Mouse (Mus musculus) 3T3-L1 (cell line): ENCODE data around the gene Ptgds.

Experiments used
- DNase-seq: peaks from one replicate; pipeline ENCODE4 v3.0.0-alpha.2; 2015; ENCODE audit warnings: low read depth, low spot score

The Ptgds gene

DNA sequence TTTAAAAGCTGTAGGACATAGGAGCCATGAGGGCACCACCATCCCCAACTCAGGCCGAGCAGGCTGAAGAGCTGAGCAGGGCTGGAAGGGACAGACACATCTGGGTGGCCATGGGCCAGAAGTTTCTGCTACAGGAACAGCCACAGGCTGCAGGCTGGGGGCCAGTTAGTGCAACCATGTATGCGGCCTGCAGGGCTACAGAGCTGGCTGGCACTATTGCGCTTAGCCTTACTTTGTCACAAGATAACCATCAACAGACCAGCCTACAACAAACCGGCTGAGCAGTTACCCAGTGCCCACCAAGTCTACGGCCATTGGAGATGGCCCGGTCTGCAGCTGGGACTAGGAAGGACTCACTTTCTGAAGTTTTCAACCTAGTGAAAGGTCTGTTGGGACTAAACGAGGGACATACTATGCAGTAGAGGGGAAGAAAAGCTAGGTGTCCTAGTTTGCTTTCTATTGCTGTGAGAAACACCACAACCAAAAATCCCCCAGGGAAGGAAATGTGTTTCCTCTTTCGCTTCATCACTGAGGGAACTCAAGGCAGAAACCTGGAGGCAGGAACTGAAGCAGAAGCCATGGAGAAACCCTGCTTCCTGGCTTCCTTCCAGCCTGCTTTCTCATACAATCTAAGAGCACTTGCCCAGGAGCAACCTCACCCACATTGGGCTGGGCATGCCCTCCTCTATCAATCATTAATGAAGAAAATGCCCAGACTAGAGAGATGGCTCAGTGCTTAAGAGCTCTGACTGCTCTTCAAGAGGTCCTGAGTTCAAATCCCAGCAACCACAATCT, 18.8 kb downstream of the Ptgds start:
- no peak for DNase-seq

GRCm38 (mm10) chr2:25442682-25443081, 27.2 kb downstream of the Ptgds start:
- no peak for DNase-seq

- no peak for DNase-seq
These were observed 28.8 kb downstream of the Ptgds start for GRCm38 (mm10) chr2:25441067-25441466.

GRCm38 (mm10) chr2:25436286-25436820, 33.5 kb downstream of the Ptgds start:
- no peak for DNase-seq

- no peak for DNase-seq
These were observed 35.6 kb downstream of the Ptgds start for GRCm38 (mm10) chr2:25434292-25434691.

- no peak for DNase-seq
These were observed 36.7 kb downstream of the Ptgds start for GRCm38 (mm10) chr2:25433101-25433500.

DNA sequence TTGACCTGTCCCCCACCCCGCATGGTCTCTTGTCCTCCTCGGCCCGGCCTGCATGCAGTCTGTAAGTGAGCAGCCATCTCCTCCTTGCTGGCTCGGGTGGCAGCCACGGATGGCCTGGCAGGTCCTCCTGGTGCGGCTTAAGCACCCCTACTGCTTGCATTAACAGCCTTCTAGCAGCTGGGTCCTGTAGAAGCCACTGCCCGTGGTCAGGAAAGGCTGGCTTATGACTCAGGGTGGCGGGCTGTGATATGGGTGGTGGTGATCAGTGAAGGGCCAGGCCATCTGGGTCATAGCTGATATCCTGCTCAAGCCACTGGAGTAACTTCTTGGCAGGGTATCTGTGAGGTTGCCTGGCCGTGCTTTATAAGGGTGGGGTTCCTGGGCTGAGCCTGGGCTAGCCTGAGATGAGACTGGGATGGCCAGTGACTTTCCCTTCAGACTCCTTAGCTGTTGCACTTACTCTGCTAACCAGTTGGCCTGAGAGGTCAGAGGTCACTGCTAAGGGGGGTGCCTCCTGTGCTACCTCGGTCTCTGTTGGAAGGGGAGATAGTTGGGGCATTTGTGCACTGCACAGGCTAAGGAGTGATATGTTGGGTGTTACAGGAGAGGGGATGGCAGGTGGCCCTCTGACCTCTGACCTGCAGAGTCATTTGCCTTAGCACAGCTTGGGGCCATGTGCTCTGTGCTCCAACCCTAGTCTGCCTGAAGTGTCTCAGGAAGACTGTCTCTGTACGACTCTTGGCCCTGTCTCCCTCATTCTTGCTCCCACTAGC, 37.3 kb downstream of the Ptgds start:
- no peak for DNase-seq

- no peak for DNase-seq
These were observed 38.5 kb downstream of the Ptgds start for GRCm38 (mm10) chr2:25431308-25431855.

GRCm38 (mm10) chr2:25430395-25431233, 39.2 kb downstream of the Ptgds start:
- no peak for DNase-seq

DNA sequence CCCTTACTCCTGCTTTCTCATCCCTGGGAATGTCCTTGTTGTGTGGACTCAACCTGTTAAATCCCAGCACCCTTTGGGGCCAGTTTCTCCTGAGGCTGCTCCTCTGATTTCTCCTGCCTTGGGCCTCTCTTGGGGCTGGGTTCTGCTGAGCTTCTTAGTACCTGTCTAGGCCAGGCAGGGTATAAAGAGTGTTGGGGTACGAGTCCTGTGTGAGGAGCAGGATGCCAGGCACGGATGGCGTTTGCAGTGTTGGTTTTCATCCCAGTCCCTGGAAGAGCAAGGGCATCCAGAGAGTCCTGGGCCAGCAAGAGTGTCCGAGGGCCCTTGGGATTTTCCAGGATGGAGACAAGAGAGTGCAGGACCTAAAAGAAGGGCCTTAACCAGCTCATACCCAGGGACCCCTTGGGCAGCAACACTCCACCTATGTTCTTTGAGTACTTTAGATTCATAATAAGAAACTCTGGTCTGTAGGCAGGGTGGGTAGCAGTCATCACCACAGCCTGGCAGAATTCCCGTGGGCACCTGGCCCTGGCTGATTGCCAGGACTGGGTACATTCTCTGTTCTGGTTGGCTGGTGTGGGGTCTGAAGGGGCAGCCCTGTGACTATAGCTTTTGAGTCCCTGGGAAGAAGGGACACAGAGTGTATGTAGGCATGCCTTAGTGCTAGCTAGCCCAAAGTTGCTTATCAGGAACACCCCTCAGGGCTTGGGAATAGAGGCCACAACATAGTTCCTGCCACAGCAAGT, 40.2 kb downstream of the Ptgds start:
- no peak for DNase-seq

DNA sequence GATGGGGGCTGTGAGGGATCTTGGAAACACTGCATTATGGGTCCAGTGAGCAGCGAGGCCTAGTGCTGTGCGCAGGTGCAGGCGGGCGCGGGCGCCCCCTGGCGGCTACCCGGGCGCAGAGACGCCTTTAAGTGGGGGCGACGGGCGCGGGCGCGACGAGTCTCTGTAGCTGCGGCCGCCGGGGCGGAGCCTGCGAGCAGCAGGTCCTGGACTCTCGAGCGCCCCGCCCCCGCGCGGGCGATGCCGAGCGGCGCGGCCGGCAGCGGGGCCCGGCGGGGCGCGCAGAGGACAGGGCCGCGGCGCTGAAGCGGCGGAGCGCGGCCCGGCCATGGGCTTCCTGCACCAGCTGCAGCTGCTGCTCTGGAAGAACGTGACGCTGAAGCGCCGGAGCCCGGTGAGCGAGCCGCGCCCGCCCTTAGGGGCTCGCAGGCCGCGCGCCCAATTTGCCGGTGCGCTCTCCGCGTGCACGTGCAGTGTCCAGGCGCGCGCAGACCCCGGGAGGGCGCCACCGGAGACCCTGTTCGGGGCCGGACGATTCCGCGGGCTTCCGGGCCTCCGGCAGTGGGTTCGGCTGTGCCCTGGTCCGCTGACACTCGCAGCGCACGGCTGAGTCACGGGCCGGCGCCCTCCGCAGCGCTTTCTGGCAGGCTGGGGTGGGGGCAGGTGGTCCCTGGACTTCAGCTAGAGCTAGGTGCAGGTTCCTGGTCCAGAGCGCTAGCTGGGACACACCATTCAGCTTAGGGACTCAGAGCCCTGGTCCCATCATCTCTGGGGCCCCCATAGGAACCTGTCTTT, 41.2 kb downstream of the Ptgds start, which contains the start of gene Abca2:
Abca2 (plus strand) TSS at position 262 of the 795 bp plus-strand sequence.
- peak; percentile 85 for DNase-seq

DNA sequence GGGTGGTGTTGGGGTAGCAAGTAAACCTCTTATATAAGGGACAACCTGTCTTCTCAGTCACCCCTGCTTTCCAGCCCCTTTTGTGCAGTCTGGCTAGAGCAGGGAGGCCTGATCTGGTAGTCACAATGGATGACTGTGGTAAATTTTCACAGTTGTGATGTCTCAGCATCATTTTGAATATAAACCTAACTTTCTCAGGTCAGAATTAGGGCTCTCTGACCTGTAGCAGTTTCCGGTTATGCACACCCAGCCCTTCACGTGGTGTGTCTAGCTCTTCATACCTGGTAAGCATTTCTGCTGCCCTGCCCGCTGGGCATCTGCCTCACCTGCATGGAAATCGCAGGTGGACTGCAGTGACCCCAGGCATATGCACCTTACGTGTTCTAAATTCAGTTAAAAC, 42.6 kb downstream of the Ptgds start:
- DNase-seq, result no peak

DNA sequence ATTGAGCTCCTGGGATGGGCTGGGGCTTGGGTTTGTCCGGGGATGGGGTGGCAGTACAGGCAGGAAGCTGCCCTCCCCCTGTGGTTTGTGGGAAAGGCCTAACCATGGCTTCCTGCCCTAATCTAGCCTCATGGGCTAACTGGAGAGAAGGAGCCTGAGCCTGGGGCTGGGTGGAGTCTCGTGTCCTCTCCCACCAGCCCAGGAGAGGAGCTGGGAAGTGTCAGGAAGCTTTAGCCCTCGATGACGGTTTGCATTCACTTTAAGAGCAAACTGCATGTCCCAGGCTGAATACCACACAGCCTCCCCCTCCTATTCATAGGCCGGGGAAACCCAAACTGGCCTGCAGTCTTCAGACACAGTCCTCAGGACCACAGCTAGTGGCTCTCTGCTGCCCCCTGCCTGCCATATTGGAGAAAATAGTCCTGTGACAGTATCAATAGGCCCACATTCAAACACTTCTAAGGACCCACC, 43.1 kb downstream of the Ptgds start:
- peak; percentile 87 for DNase-seq

GRCm38 (mm10) chr2:25425481-25425880, 44.4 kb downstream of the Ptgds start:
- no peak for DNase-seq

- no peak for DNase-seq
These were observed 46.2 kb downstream of the Ptgds start for GRCm38 (mm10) chr2:25423626-25424025.

DNA sequence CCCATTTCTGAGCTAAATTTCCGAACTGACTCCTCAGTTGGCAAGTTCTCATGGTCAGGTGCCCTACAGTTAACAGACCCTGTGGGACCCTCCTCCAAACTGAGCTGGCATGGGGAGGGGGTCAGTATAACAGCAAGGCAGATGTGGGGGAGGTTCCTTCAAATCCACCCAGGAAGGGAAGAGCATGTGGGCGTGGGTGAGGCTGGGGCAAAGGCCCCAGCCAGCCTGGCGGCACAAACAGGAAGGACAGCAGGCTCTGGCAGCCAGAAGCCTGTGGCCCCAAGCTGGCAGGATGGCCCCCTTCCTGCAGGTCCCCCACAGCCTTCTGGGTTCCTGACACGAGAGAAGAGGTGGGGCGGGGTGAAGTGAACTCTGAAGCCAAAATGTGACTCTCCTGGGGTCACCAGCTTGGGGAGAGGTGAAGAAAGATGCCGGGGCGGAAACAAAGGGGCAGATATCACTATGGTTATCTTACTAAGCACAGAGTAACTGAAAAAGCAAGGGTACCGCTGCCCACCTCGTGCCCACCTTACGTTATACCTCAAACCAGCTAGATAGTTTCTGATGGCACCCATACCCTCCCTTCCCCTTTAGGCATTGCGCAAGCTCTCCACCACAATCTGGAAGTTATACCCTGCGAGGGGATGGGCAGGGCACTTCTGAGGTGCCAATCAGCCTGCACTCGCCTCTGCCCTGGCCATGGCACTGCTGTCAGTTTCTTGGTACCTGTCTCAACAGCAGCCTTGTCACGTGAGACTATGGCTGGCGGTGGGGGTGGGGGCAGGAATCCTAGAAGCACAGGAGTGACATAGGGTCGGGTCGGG, 47.0 kb downstream of the Ptgds start, which contains the start of gene Fut7:
Fut7 (plus strand) TSS at position 681 of the 824 bp plus-strand sequence.
- no peak for DNase-seq

DNA sequence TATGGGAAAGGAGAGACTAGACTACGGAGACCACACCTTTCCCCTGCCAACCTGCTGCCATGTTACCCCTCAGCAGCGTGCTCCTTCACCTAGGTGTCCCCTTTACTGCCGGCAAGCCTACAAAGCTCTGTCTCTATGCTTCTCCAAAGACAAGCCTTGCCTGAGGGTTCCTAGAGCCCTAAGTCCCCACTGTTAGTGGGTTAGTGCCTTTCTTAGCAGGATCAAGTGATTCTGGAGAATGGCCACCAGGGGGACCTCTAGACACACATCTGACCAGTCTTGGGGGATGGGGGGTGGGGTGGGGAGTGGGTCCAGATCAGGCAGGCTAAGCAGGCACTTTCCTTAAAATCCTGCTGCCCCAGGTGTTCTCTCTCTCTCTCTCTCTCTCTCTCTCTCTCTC, 48.0 kb downstream of the Ptgds start:
- DNase-seq, result peak; percentile 72

- DNase-seq, result peak; percentile 35
These were observed 52.4 kb downstream of the Ptgds start for GRCm38 (mm10) chr2:25417426-25417825.
